Mouse (Mus musculus): ENCODE data around the gene Prss57.

DNA sequence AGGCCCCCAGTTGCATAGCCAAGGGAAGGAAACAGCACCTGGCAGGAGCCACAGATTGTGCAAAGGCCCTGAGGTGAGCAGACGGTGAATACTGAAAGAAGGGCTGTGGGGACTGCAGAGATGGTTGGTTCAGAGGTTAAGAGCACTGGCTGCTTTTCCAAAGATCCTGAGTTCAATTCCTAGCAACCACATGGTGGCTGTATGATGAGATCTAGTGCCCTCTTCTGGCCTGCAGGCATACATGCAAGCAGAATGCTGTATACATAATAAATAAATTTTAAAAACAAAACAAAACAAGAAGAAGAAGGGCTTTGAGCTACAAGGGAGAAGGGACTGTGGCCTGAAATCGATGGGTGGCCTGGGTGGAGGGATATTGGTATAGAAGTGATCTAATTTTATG, 26.4 kb upstream of the Prss57 start:
- TF ChIP-seq CTCF (conservative IDR thresholded peaks at IDR 0.05; ENCODE audit: insufficient read depth, insufficient read length, low read depth, low read length) (peak; percentile 27), POLR2A (IDR thresholded peaks at IDR 0.05; ENCODE audit: low read depth, low read length) (no peak)
